Mouse (Mus musculus): ENCODE data around the gene Begain.

Begain gene

DNA sequence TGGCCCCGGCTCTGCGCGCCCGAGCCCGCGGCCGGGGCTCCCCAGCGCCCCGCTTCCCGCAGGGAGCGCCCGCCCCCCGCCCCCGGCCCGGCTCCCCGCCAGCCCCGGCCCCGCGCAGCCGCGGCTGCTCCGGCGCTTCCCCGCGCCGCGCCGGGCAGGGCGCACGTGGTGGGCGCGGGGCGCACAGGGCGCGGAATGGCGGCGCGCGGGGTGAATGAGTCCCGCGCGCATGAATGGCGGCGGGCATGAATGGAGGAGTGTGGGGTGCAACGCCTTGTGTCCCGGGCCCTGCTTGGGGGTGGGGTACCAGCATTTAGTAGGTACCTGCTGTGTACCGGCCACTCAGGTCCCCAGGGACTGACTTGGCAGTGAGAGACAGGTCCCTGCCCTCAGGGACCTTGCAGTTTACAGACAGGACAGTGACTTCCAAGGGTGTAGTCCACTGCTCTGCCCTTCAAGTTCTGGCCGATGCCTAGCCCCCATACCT lies at the start of gene Begain:
Begain (minus strand) TSS at position 51 of the 487 bp plus-strand sequence.
- in situ Hi-C loops (cut with MboI, MseI), result no loop called here

DNA sequence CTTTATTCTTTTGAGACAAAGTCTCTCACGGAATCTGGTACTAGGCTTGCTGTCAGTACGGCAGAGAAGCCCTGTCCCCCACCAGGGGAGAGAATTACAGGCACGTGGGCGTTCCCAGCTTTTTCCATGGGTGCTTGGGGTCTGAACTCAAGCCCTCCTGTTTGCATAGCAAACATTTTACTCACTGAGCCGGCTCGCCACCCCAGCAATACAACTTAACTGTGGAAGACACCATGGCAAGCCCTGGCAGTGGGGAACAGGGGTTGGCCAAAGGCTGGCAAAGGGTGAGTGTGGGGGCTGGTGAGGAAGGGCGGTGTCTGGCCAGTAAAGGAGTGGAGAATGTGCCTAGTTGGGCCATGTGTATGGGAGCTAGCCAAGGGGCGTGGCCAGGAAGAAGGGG lies 47.7 kb upstream of the Begain start:
- in situ Hi-C loops (cut with MboI, MseI), result no loop called here

DNA sequence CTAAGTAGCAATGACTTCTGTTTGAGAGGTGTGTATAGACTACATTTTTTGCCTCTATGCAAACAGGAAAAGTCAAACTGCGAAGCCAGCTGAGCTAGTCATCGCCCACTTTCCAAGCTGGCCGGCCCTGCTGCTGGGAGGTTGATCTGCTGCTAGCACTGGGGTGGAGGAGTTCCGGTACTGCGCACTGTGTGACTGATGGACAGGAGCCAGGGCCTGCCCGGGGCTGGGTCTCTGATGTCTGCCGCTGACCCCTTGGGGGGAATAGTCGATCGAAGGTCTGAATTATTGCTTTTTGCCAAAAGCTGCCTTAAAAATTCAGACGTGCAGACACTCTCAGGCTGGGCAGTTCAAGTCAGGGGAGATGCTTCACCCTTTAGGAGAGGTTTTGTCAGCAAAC lies 47.1 kb upstream of the Begain start:
- in situ Hi-C loops (cut with MboI, MseI), result no loop called here

- in situ Hi-C loops (cut with MboI, MseI), result no loop called here
These were observed 45.1 kb upstream of the Begain start for GRCm38 (mm10) chr12:109112996-109113592.

DNA sequence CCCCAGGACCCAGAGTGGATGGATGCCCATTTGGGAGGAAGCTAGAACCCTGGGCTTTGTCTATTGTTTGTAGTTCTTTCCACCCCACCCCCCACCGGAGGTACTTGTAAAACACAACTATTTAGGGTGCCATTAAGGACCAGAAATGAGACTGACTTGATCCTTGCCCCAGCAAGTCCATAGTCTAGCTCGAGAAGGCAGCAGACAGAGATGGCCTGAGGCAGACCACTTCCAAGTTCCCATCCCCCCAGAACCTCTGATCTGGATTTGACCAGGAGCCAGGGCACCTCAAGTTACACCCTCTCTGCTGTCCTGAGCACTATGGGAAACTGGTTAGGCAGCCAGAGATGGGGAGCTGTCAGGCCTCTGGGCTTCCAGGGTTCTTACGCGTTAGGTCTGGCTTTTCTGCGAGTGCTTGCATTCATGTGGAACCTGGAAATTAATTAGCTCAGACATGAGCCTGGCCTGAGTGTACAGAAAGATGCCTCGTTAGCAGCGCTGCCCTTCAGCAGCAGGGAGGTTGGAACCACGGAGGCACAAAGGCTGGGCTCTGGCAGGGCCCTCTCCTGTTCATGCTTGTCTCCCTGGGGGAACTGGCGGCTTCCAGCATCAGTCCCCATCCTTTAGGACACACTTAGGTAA lies 44.5 kb upstream of the Begain start:
- in situ Hi-C loops (cut with MboI, MseI), result no loop called here

GRCm38 (mm10) chr12:109108911-109109310 lies 40.9 kb upstream of the Begain start:
- in situ Hi-C loops (cut with MboI, MseI), result no loop called here

DNA sequence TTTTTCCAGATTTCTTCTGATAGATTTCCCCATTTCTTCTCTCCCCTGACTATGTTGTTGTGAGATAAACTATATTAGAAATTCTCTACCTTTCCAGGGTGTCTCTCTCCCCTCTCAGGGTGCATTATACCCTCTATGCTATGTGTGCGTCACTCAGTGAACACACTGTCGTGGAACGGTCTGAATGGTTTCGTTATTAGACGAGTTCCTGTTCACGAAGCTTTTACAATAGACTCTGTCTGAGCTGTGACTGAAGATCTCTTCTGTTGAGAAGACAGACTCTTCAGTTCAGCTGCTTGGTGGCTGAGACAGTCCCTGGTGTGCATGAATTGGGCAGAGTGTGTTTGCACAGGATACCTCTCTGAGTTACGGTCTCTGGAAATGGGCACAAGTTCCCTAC lies 32.4 kb upstream of the Begain start:
- in situ Hi-C loops (cut with MboI, MseI), result no loop called here

GRCm38 (mm10) chr12:109090456-109091130 lies 22.6 kb upstream of the Begain start:
- in situ Hi-C loops (cut with MboI, MseI), result no loop called here

- in situ Hi-C loops (cut with MboI, MseI), result no loop called here
These were observed 22.0 kb upstream of the Begain start for GRCm38 (mm10) chr12:109090041-109090440.

GRCm38 (mm10) chr12:109086111-109086510 lies 18.1 kb upstream of the Begain start:
- in situ Hi-C loops (cut with MboI, MseI), result no loop called here

DNA sequence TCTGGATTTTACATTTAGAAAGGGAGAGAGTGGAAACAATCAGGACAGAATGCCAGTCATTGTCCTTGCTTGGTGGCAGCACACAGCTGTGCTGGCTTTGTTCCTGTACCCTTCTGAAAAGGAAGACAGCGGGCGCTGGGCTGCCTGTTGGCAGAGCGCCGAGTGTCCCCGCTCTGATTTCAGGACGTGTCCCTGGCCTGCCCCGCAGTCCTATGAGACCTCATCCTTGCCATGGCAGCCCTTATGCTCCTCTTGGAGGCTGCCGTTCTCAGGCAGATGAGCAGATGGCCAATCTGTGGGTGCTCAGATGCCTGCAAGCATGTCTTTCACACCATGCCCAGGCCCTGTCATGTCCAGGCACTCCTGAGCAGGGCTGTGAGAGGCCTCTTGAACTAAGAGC lies 17.7 kb upstream of the Begain start:
- in situ Hi-C loops (cut with MboI, MseI), result no loop called here

GRCm38 (mm10) chr12:109085046-109085445 lies 17.0 kb upstream of the Begain start:
- in situ Hi-C loops (cut with MboI, MseI), result no loop called here

DNA sequence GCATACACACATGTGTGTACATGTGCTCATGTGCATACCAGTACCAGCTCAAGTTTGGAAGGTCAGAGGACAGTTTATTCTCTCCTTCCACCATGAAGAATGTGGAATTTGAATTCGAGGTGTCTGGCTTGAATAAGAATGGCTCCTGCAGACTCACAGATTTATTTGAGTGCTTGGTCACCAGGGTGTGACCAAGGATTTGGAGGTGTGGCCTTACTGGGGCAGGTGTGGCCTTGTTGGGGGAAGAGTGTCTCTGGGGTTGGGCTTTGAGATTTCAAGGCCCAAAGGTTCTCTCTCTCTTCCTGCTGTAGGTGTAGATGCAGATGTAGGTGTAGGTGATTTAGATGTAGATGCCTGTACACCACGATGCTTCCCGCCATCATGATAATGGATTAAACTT lies 15.5 kb upstream of the Begain start:
- in situ Hi-C loops (cut with MboI, MseI), result no loop called here

GRCm38 (mm10) chr12:109077036-109077435 lies 9.0 kb upstream of the Begain start:
- in situ Hi-C loops (cut with MboI, MseI), result no loop called here

- in situ Hi-C loops (cut with MboI, MseI), result no loop called here
These were observed 6.8 kb upstream of the Begain start for GRCm38 (mm10) chr12:109074777-109075285.

DNA sequence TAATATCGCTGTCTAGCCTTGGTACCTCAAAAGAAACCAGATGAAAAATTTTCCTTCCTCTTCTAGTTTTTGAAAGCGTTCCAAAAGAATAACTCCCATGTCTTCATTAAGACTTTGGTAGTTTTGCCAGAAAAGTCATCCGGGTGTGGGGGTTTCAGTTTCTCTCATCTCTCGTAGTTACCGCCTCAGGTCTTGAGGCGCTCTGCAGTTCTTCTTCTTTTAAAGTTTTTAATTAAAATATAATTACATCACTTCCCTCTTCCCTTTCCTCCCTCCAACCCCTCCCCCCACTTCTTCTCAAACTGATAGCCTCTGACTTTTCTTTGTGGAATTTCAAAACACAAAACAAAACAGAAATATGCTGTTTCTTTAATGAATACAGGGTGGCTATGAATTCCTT lies 6.1 kb upstream of the Begain start:
- in situ Hi-C loops (cut with MboI, MseI), result no loop called here

GRCm38 (mm10) chr12:109071248-109071647 lies 3.2 kb upstream of the Begain start:
- in situ Hi-C loops (cut with MboI, MseI), result no loop called here

DNA sequence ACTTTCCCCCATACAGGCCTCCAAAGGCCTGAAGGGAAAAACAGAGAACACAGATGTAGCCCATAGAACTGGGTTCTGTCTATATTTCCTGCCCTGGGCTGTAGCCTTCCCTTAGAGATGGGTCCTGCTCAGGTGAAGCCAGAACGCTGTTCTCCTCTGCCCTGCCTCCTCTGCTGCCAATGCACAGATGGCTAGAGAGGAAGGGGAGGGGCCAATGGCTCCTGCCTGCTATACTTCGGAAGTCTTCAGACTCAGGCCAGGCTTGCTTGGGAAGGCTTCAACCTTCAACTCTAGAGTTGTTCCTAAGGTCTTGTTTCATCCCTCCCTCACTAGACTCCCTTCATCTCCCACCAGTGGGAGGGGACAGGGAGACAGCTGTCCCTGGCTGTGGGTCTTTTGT lies 1.7 kb upstream of the Begain start:
- in situ Hi-C loops (cut with MboI, MseI), result no loop called here

- in situ Hi-C loops (cut with MboI, MseI), result no loop called here
These were observed 721 bp upstream of the Begain start for GRCm38 (mm10) chr12:109068738-109069137.

GRCm38 (mm10) chr12:109067561-109068135 lies 369 bp downstream of the Begain start:
- in situ Hi-C loops (cut with MboI, MseI), result no loop called here

- in situ Hi-C loops (cut with MboI, MseI), result no loop called here
These were observed 9.4 kb downstream of the Begain start for GRCm38 (mm10) chr12:109058660-109059059.

- in situ Hi-C loops (cut with MboI, MseI), result no loop called here
These were observed 10.3 kb downstream of the Begain start for GRCm38 (mm10) chr12:109057736-109058135.

All from T-helper 1 cell (primary cell).